Mouse (Mus musculus): ENCODE measurements around the gene Olfr538. TPM values are rescaled to one million over a fixed set of nuclear protein-coding genes. Genes with fewer than 3 reads are reported as not detected.
"Not testable (repeated sequence)": the region's sequence is repeated elsewhere in the genome, so short reads cannot be mapped to it uniquely, and the experiment has no call there.

Olfr538 gene
- polyA plus RNA-seq (2012; rRNA removed): not detected in 2 replicates

GRCm38 (mm10) chr7:140567586-140567985 lies at the start of gene Olfr538:
TSS of gene Olfr538 (plus strand) at chr7:140567886.
- WGBS: 62% methylated on average over 3 of the region's 3 CpGs
- no peak for DNase-seq (ENCODE audit: low read depth, low spot score)

DNA sequence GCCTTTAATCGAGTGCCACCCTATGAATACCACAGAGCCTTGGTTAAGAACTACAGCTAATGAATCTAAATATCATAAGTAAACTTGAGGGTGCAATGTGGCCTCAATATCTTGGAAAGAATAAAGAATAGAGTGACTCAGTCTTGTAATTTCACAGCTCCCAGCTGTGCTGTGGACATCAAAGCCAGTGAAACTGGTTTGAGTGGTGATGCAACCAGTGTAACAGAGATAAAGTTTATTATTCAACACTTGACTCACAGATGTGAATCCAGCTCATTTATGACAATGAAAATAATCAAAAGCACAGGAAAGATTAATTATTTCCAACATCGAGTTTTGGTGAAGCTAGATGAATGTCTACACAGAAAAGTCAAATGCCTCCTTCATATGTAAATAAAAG lies 27.9 kb upstream of the Olfr538 start:
- WGBS: 51% methylated on average over 2 of the region's 2 CpGs
- no peak for DNase-seq (ENCODE audit: low read depth, low spot score)

- not testable (repeated sequence) for DNase-seq (ENCODE audit: low read depth, low spot score)
- WGBS: 72% methylated on average over 2 of the region's 2 CpGs
These were observed 33.3 kb downstream of the Olfr538 start, which contains the start of gene Olfr46 for GRCm38 (mm10) chr7:140600969-140601368. TSS of gene Olfr46 (plus strand) at chr7:140601269.

Other genes starting within 250 kb of the Olfr538 start
- gene Olfr525, start 247.0 kb upstream of the Olfr538 start, polyA plus RNA-seq (2012; rRNA removed): not detected in 2 replicates
- gene Olfr527, start 233.9 kb upstream of the Olfr538 start, polyA plus RNA-seq (2012; rRNA removed): not detected in 2 replicates
- 0.57 and 0.93 TPM in 2 replicates for gene Olfr60, start 206.2 kb upstream of the Olfr538 start, polyA plus RNA-seq (2012; rRNA removed)
- gene Olfr530, start 191.6 kb upstream of the Olfr538 start, polyA plus RNA-seq (2012; rRNA removed): 0.10 TPM in 1 of 2 replicates, not detected in the other
- gene Olfr531, start 165.0 kb upstream of the Olfr538 start, polyA plus RNA-seq (2012; rRNA removed): not detected in 2 replicates
- not detected in 2 replicates for gene Olfr532, start 146.2 kb upstream of the Olfr538 start, polyA plus RNA-seq (2012; rRNA removed)
- gene Olfr533, start 104.5 kb upstream of the Olfr538 start, polyA plus RNA-seq (2012; rRNA removed): not detected in 2 replicates
- gene Olfr535, start 83.7 kb upstream of the Olfr538 start, polyA plus RNA-seq (2012; rRNA removed): not detected in 2 replicates
- not detected in 2 replicates for gene Olfr536, start 60.5 kb upstream of the Olfr538 start, polyA plus RNA-seq (2012; rRNA removed)
- gene Olfr46, start 33.4 kb downstream of the Olfr538 start, polyA plus RNA-seq (2012; rRNA removed): not detected in 2 replicates
- gene Olfr61, start 61.1 kb downstream of the Olfr538 start, polyA plus RNA-seq (2012; rRNA removed): not detected in 2 replicates
- gene Olfr53, start 78.6 kb downstream of the Olfr538 start, polyA plus RNA-seq (2012; rRNA removed): not detected in 2 replicates
- gene Olfr539, start 92.0 kb downstream of the Olfr538 start, polyA plus RNA-seq (2012; rRNA removed): not detected in 2 replicates
- not detected in 2 replicates for gene Olfr45, start 114.1 kb downstream of the Olfr538 start, polyA plus RNA-seq (2012; rRNA removed)
- gene Olfr541, start 129.4 kb downstream of the Olfr538 start, polyA plus RNA-seq (2012; rRNA removed): not detected in 2 replicates
- 0.75 and 1.4 TPM in 2 replicates for gene Cyp2e1, start 195.9 kb downstream of the Olfr538 start, polyA plus RNA-seq (2012; rRNA removed)
- gene Syce1, start 220.0 kb downstream of the Olfr538 start, polyA plus RNA-seq (2012; rRNA removed): not detected in 2 replicates

All from large intestine, adult 2 months (tissue).